Mouse (Mus musculus) thymus, postnatal 4 days (tissue): ENCODE data around the gene Nfib.

ENCODE experiments used
- DNase-seq: peaks from one replicate; pipeline ENCODE4 v3.0.0; 2021

Nfib gene

GRCm38 (mm10) chr4:82587146-82587870 lies 118.2 kb downstream of the Nfib start:
- DNase-seq, result no peak

GRCm38 (mm10) chr4:82586637-82587036 lies 118.9 kb downstream of the Nfib start:
- DNase-seq, result no peak

- DNase-seq, result no peak
Observed at GRCm38 (mm10) chr4:82585536-82585935, 120.0 kb downstream of the Nfib start.

- DNase-seq, result no peak
Observed at GRCm38 (mm10) chr4:82585056-82585455, 120.5 kb downstream of the Nfib start.

DNA sequence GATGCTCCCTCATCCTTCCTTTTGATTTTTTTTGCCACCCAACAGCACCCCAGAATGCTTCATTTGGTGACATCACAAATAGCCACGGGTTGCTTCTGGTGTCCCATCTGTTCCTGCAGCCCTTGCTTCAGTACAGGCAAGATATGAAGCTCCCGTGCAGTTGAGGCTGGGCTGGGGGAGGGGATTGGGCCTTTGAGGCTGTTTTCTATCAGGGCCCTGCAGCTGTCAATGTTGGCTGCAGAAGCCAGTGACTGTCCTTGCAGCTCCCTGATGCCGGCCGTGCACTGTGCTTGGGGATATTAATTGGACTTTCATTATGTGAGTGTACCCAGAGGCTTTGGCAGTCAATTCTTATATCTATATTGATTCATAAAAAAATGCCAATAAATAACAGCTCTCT lies 121.0 kb downstream of the Nfib start:
- no peak for DNase-seq

DNA sequence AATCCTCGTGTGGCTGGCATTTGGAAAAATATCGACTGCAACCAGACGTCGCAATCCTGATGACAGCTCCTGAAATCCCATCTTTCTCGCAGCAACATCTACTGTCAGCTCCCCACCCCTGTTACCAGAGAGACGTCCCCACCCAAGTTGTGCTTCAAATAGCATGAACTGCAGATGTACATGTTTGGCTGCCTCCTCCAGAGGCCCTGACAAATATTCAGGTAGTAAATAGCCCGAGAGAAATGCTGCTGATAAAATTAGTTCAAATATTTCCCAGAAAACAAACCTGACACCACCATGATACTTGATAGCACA lies 132.3 kb downstream of the Nfib start:
- DNase-seq, result no peak

DNA sequence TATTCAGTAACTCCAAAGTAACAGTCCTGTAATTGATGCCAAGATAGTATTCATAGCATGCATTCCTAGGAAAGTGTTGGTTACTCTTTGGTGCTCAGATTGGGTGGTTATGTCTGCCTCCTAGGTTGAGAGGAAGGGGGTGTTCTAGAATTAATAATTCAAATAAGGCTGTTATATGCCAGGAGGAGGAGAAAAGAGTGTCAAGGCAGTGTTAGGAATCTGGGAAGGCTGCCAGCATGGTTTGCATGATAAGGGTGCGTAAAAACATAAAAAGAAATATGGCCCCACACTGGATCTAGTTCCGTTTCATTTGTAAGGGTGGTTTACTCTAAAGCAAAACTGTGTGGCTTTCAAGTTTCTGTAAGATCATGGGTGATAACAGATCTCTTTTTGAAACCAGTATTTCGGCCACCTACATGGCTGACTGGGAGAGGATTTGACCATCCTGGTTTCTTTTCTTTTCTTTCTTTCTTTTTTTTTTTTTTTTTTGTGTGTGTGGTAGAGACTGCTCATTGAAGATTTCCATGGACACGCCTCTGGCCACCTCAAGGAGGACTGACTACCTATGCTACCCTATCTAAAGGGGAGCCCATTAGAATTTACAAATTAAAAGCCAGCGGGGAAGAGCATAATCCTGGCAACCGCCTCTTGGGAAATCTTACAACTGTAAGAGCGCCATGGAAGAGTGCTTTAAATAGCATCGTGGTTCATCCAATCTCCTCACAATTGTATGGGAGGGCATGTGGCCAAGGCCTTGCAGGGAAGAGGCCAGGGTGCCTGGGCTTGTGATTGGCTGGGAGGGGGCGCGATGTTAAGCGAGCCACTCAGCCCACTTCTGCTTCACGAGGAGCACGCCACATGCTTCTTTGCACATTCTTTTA lies 132.9 kb downstream of the Nfib start:
- no peak for DNase-seq

DNA sequence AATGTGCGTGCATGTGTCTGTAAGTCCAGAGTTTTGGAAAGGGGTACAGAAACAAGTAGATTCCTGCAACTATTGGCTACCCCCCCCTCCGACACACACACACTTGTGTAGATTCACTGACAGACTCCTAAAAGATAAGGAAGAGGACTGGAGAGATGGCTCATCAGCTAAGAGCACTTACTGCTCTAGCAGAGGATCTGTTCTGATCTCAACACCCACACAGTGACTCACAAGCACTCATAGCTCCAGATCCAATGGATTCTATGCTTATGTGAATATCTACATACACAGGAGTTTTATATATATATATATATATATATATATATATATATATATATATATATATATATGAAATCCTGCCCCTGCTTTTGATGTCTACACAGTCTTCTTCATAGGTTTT lies 146.7 kb downstream of the Nfib start:
- DNase-seq, result no peak

DNA sequence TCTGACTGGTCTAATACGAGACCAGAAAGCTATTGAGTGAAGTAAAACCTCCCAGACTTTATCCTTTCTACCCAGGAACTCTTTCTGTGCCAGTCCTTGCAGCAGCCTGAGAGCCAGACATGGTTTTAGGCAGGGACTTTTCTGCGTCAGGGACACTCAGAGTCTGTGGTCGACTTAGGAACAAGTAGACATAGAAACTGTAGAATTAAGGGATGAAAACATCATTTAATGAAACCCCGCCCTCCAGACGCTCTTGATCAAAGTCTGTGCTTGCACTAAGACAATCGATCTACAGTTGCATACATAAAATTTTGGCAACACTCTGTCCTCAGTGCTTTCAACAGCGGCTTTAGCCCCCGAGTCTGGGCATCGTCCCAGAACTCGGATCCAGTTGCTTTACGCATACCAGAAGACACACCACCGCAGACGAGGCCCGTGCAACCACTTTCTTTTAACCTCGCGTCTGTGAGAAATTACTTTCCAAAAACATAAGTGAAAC lies 149.8 kb downstream of the Nfib start:
- no peak for DNase-seq

DNA sequence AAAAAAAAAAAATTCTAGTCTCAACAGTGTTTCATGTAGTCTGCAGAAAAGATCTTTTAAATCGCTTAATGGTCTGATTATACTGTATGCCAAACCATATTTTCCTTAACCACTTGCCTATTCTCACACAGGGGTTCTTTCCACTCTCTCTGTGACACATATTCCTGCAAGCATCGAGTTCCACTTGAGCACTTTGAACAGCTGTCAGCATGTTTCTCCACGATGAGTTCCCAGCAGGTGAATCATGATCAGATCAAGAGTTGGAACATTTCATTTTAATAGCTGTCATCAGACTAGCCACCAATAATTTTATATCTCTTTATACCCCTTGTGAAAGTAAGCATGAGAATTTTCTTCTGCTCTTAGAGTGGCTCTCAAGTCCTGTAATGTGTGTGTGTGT lies 151.9 kb downstream of the Nfib start:
- no peak for DNase-seq

DNA sequence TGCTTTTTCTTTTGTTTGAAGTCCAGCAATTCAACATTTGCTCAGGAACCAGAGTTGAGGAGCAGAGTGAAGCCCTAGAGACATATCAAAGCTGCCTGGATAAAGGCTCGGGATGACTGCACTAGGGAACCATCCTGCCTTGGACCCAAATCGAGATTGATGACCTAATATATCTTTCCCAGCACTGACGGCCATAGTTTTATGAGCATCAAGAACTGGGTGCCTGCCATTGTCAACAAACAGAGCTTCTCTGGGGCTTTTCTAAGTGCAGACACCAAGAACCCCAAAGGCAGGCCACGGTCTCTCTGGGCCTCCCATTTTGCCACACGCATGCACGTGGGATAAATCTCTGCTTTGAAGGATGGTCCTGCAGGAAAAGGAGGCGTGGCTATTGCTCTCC lies 153.3 kb downstream of the Nfib start:
- DNase-seq, result no peak

DNA sequence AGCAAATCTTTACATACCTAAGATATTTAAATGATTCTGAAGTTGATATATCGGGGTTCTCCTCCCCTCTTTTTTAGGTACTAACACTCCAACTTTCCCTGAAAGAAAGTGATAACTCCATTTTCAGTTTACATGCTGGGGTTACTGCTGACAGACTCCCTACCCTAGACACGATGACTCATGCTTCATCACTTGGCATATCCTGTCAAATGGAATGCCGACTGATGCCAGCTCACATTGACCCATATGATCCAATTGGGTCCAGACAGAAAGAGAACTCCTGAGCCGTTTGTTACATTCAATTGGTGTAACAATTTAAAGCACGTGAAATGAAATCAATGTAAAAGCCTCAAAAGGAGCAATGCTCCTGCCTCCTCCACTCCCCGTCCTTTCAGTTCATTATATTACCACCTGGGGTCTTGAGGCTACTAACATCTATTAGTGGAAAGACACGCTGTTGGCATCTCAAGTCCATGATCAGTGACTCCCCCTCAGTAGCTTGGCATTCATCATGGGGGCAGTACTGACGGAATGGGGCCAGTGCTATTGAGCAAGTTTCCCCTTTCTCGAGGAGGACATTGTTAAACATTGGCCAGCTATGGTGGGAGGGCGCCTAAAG lies 155.7 kb downstream of the Nfib start:
- DNase-seq, result no peak

GRCm38 (mm10) chr4:82548247-82548646 lies 157.3 kb downstream of the Nfib start:
- DNase-seq, result no peak

- no peak for DNase-seq
Observed at GRCm38 (mm10) chr4:82543936-82544335, 161.6 kb downstream of the Nfib start.

- no peak for DNase-seq
Observed at GRCm38 (mm10) chr4:82543398-82543740, 162.2 kb downstream of the Nfib start.

DNA sequence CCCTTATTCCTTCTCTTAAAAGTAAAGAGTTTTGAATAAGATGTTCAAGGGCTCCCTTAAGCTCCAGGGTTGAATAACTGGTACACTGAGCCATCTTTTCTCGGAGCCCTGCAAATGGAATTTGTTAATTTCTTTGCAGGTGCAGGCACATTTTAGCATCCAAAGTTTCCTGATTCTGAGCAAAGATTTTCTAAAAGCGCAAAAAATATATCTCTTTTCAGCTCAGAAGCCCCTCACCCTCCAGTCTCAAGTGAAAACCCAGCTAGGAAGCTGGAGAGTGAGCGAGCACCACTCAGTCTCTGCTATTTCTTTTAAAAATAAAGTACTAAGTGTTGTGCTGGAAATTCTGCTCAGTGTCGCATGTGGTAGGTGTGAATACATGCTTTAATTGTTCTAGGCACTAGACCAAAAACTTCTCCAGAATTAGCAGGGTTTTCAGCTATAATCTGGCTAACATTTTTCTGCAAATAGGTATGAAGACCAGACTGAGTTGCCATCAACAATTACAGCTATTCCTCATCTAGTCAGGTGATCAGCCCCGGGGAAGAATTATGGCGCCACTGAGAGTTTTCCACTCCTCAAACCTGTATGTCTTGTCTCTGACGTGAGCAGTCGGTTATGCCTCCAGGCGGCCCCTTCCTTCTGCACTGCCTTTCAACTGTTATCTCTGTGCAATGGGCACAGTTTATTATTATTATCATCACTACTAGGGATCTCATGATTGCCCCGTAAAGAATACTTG lies 162.7 kb downstream of the Nfib start:
- DNase-seq, result no peak

- peak; percentile 46 for DNase-seq
Observed at GRCm38 (mm10) chr4:82541894-82542510, 163.5 kb downstream of the Nfib start.

DNA sequence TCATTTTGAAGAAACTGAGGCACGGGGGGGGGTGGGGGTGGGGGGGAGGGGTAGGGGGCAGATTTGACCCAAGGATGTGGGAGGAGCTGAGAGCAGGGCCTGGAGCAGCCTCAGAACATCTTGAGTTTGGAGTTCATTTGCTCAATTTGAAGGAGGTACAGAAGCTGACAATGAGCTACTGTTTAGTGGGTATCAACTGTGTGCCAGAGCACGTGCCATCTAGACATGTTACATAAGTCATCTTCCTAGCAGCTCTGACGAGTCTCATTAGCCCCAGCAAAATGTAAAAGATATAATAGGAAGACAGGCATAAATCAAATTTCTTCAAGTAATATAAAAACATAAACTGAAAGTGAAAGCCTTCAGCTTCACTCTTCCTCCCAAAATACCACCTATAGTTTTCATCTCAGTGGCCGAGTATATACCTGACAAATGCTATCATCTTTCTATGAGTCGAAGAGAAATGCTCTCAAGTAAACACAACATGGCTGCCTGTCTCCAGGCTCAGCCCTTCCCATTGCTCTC lies 165.0 kb downstream of the Nfib start:
- no peak for DNase-seq

DNA sequence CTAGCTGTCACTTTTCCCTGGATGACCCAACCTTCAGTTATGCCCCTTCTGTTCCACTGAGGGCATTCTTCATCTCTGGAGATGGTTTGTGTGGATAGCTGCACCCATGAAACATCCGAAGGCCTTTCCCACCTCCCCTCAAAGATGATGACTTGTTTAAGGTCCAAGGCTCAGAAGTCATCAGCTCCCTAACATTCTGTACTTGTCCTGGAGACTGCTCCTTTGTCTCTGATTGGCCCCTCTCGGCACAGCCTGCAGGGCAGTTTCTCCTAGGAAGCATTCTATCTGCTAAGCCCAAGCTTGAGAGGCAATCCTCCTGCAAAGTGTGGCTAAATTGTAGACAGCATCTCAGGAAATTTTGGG lies 165.5 kb downstream of the Nfib start:
- no peak for DNase-seq

DNA sequence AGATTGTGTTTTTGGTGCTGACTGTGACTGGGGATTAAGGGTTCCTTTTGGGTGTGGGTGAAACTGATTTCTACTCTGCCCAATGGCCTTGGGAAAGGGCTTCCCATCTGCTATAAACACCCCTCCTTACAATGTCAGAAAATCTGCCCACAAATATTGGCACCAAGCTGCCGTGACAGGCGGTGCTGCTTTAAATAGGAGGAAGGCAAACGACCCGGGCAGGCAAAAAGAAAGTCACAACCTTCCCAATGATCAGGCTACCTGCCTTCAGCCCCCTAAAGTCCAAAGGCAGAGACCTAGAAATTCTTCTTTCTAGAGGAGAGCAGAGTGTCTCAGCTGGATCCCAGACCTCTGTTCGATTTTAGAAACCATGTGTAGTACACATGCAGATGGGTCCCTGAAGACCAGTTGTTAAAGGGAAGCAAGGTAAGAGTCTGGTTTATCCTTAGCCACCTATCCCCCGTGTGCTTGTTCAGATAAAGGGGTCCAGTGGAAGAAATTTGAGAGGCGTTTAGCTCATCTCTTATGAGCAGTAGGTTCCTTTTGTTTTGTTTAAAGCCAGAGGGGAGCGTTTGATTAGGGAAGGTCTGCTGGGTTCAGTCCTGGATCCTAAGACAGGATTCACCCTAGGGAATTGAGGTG lies 166.0 kb downstream of the Nfib start:
- no peak for DNase-seq

DNA sequence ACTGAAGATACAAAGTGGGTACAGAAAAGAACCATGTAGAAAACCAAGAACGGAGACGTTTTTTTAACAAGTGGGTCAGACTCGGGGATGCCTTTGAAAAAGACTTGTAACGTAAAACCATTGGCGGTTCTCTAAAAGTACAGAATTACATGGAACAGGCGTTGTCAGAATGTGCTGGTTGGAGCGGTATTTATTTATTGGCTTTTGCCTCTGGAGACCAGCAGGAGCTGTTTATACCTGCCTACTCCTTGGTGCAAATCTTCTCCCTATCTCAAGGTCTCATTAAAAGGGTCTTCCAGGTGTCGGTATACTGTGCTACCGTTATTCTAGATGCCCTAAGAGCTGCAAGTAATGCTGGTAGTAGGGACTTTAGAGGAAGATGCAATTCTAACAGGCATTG lies 166.7 kb downstream of the Nfib start:
- no peak for DNase-seq
